Mouse (Mus musculus) left cerebral cortex, adult 11 months (tissue): ENCODE results near the gene Chsy1.

Experiments
- DNase-seq: peaks from one replicate; pipeline ENCODE4 v3.0.0; 2022; ENCODE audit warnings: low spot score

The Chsy1 gene

GRCm38 (mm10) chr7:66140095-66140494 lies 30.8 kb downstream of the Chsy1 start:
- DNase-seq = no peak

GRCm38 (mm10) chr7:66140923-66141570 lies 31.7 kb downstream of the Chsy1 start:
- DNase-seq = no peak

- no peak for DNase-seq
These were observed 33.2 kb downstream of the Chsy1 start for GRCm38 (mm10) chr7:66142514-66142913.

GRCm38 (mm10) chr7:66144543-66144942 lies 35.2 kb downstream of the Chsy1 start:
- no peak for DNase-seq

GRCm38 (mm10) chr7:66147156-66147555 lies 37.8 kb downstream of the Chsy1 start:
- DNase-seq = no peak

- no peak for DNase-seq
These were observed 38.5 kb downstream of the Chsy1 start for GRCm38 (mm10) chr7:66147816-66148215.

- DNase-seq = no peak
These were observed 40.2 kb downstream of the Chsy1 start for GRCm38 (mm10) chr7:66149506-66149905.

GRCm38 (mm10) chr7:66150411-66150810 lies 41.1 kb downstream of the Chsy1 start:
- no peak for DNase-seq

- DNase-seq = no peak
These were observed 48.1 kb downstream of the Chsy1 start for GRCm38 (mm10) chr7:66157413-66157812.

GRCm38 (mm10) chr7:66157861-66158415 lies 48.6 kb downstream of the Chsy1 start:
- no peak for DNase-seq

- DNase-seq = no peak
These were observed 49.4 kb downstream of the Chsy1 start for GRCm38 (mm10) chr7:66158616-66159129.

GRCm38 (mm10) chr7:66159961-66160360 lies 50.6 kb downstream of the Chsy1 start:
- no peak for DNase-seq

- no peak for DNase-seq
These were observed 52.5 kb downstream of the Chsy1 start for GRCm38 (mm10) chr7:66161836-66162235.

GRCm38 (mm10) chr7:66162489-66162888 lies 53.2 kb downstream of the Chsy1 start:
- no peak for DNase-seq

GRCm38 (mm10) chr7:66162981-66163380 lies 53.7 kb downstream of the Chsy1 start:
- DNase-seq = no peak

GRCm38 (mm10) chr7:66164427-66165031 lies 55.2 kb downstream of the Chsy1 start:
- no peak for DNase-seq

- no peak for DNase-seq
These were observed 55.9 kb downstream of the Chsy1 start for GRCm38 (mm10) chr7:66165036-66165798.

GRCm38 (mm10) chr7:66168877-66169276 lies 59.6 kb downstream of the Chsy1 start:
- no peak for DNase-seq

- no peak for DNase-seq
These were observed 60.2 kb downstream of the Chsy1 start for GRCm38 (mm10) chr7:66169476-66169875.

GRCm38 (mm10) chr7:66170802-66171505 lies 61.6 kb downstream of the Chsy1 start:
- no peak for DNase-seq

GRCm38 (mm10) chr7:66175738-66176137 lies 66.4 kb downstream of the Chsy1 start:
- no peak for DNase-seq

GRCm38 (mm10) chr7:66176256-66176655 lies 66.9 kb downstream of the Chsy1 start:
- DNase-seq = no peak
